Mouse (Mus musculus): ENCODE data around the gene Nkx2-3. TPM values are rescaled to one million over a fixed set of nuclear protein-coding genes. Genes with fewer than 3 reads are reported as not detected.

Nkx2-3 gene
- total RNA-seq, 2 experiments from 2014 or later = 0.12 TPM; not detected in 1

Small RNAs within 50 kb of the gene (microRNA-seq; reads per million reads assigned to microRNA genes)
- not detected for gene Gm22646

Other genes with a start within 250 kb of the Nkx2-3 start
- not detected for gene Hpse2, start 224.0 kb upstream of the Nkx2-3 start, total RNA-seq (2021)
- under 1 TPM; 0.21 to 0.42 TPM for gene Cnnm1, start 171.9 kb upstream of the Nkx2-3 start, total RNA-seq (2021)
- gene Got1, start 87.7 kb upstream of the Nkx2-3 start, total RNA-seq (2021) = 100 to 1,000 TPM in 1 of 2 experiments, 10 to 100 TPM in 1; 83.4 to 147 TPM
- gene Slc25a28, start 62.6 kb downstream of the Nkx2-3 start, total RNA-seq (2021) = 10 to 100 TPM; 54.9 to 59.2 TPM
- 10 to 100 TPM; 14.2 to 15.5 TPM for gene Entpd7, start 77.3 kb downstream of the Nkx2-3 start, total RNA-seq (2021)
- 10 to 100 TPM; 15.7 to 18.7 TPM for gene Cutc, start 140.7 kb downstream of the Nkx2-3 start, total RNA-seq (2021)
- gene Cox15, start 140.7 kb downstream of the Nkx2-3 start, total RNA-seq (2021) = 10 to 100 TPM; 34.9 to 44.9 TPM
- 10 to 100 TPM; 10.9 to 25.0 TPM for gene Abcc2, start 169.9 kb downstream of the Nkx2-3 start, total RNA-seq (2021)